Mouse (Mus musculus): Measurements from ENCODE around the gene Rpl36a-ps1.

The Rpl36a-ps1 gene

GRCm38 (mm10) chr14:98951626-98952290 is 42.4 kb downstream of the Rpl36a-ps1 start:
- no peak for DNase-seq

Data from retina, postnatal 1 day (tissue).